Mouse (Mus musculus) right cerebral cortex, postnatal 25 days (tissue): ENCODE measurements around the gene Jph4.
A peak's percentile ranks its signal among the peaks of the same experiment; 100 is the strongest.

Experiments used
- DNase-seq: peaks from one replicate; pipeline ENCODE4 v3.0.0; 2022

Jph4 gene

DNA sequence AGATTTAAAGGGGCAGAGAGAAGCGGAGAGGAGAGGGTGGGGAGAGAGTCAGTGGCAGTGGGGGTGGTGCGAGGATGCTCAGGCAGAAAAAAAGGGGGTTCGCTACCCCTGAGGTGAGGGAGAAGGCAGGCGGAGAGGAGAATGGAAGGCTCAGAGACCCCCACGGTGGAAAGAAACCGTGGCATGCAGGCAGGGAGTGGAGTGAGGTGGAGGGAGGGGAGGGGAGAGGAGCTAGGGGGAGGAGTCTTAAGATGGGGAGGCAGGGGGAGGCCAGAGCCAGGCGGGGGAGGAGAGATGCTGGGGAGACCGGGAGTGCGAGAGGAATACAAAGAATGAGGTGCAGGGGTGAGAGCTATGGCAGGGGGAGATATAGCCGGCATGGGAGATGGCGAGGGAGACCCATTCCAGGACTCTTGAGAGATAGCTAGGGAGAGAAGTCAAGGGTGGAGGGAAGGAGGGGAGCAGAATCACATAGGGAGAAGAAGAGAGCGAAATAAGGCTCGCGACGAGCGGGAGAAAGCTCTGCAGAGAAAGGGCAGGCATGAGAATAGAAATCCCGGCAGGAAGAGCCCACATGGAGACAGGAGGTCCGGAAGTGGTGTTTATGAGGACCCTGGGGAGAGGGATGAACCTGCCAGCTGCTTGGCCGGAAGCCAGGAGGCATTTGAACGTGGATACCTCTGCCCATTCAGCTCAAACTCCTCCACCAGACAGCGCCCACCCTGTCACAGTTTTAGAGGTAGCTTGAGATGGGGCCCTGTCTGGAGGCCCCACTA lies at the start of gene Jph4:
Jph4 (minus strand) TSS at position 511 of the 776 bp plus-strand sequence.
- peak; percentile 79 for DNase-seq

DNA sequence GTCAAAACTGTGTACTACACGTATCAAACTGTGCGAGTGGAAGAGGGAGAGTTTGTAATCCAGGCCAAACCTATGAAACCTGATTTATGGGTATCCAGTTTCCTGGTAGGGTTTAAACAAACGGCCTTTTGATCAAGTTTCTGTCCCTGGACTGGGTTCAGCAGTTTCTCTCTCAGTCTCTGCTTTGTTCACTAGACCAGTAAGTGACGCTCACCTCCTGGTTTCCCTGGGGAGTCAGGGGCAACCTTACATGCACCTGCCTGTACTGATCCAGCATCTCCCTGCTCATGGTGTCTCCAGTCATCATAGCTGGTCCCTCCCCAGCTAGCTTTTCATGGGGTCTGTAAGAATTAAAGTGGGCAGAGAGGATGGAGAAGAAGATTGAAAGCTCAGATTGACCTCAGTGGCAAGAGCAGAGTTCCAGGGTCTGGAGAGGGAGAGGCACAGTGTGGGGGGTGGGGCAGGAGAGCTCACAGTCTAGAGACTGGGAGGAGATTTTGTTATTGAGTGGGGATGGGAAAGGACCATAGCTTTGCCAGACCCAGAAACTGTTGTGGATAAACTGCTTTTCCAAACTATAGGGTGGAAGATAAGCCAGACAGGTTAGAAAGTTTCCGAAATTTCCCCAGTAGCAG lies 47.6 kb upstream of the Jph4 start:
- no peak for DNase-seq

DNA sequence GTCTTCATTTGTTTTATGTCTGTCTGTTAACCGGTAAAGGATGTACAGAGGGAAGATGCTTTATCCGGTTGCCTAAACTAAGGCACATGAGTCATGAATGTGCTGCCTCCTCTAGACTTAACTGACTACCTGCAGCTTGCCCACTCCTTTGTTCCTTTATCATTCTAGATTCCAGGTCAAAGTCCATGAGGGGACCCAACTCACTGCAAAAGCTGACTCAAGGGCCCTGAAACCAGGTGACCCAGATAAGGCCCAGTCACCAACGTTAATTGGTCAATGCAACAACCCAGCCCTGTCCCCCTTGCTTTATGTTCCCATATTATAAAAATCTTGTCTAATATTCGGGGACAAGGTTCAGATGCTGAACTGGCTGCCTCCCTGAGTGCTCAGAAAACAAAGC lies 45.4 kb upstream of the Jph4 start:
- DNase-seq, result no peak

DNA sequence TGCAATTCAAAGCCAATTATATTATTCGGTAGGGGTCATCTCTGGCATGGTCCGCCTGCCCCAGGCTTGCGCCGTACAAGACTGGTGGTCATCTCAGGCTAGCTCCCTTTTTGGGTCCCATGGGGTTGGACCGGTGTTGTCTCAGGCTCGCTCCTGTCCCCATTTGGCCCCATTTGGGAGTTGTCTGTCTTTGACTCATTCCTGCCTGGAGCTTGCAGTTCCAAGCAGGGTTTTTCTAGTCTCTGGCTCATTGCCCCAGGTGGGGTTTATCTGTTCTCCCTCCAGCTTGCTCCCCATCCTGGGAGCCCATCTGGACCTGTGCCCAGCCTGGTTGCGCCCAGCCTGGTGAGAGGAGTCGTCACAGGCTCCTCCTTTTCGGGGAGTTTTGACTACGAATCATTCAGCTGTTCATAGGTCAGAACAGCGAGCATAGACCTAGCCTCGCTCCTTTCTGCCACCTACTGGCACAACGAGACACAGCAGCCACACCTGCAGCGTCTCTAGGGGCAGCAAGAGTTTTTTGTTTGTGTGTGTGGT lies 44.4 kb upstream of the Jph4 start:
- peak; percentile 69 for DNase-seq

DNA sequence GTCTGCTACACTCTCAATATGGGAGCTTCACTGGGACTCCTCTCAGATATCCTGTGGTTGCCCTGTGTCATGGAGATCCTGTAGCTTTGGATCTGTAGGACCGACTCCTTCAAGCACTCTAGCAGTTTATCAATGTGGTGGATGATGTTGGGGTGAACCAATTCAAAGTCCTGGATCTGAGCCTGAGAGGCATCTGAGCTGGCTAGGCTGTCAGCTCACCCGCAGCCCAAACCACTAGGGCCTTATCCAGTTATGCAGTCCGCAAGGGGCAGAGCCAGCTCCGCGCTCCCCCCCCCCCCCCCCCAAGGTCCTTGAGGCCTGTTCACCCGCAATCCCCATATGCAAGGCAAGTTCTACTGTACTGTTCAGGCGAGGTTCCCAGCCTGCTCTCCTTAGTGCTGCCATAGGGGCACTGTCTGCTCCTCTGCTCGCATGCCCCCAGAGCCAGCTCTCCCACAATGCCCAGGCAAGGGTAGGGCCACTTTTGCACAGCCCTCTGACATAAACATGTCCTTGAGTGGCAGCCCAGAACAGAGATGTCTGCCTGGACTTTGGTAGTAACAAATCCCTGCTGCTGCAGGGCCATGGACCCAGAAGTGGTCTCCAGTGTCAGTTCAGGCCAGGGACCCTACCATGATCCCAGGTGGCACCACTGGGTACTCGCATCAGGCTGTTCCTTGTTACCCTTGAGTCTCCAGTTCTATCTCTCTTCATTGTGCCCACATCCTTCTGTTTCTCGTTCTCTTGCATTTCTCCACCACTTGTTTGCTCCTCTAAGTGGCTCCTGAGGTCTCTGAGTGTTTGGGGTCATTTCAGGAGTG lies 43.7 kb upstream of the Jph4 start:
- no peak for DNase-seq

DNA sequence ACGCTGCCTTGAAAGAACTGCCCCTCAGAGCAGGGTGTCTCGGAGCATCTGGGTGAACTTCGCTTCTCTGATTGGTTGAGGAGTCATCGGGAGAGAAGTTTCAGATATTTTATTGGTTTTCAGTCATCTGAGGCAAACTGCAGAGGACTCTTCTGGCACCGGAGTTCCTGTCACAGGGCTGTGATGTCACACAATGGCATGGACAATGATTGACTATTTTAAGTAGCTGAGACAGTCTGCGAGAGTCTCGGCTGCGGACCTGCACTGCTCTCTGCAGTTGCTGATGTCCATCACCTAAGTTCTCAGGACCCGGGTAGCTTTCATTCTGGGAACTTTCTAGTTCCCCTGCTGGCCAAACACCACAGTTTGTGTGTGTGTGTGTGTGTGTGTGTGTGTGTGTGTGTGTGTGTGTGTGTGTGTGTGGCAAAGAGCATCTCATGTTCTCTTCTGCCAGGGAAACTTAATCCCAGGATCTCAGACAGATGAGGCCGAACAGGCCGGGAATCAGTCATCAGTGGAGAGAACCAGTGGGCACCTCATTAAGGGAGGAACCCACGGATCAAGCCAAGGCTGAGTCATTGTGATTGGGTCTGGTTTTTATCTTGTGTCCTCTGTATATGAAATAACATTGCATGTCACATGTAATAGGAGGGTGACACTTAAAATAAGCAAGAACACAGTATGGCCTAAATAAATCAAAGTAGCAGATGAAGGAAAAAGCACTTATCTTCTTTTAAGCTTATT lies 40.8 kb upstream of the Jph4 start:
- DNase-seq, result no peak

DNA sequence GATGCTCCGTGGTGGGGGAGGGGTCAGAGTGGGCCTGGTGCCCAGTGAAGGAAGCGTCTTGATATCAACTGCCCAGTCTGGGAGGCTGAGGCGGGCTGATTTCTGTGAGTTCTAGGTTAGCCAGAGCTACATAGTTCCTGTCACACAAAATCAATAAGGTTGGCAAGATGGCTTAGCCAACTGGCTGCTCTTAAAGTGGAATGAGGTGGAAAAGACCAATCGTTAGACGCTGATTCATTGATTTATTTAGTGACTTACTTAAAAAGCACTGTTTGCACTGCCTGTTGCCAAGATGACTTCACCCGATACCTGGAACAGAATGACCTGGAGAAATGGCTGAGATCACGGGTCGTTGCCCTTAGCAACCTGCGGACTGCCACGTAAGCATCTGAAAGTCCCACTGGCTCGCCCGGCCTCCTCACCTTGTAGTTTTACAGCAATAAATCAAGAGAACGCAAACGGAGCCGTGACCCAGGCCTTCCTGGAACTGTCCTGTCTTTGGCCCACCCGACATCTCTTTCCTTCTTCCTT lies 36.3 kb upstream of the Jph4 start:
- no peak for DNase-seq

DNA sequence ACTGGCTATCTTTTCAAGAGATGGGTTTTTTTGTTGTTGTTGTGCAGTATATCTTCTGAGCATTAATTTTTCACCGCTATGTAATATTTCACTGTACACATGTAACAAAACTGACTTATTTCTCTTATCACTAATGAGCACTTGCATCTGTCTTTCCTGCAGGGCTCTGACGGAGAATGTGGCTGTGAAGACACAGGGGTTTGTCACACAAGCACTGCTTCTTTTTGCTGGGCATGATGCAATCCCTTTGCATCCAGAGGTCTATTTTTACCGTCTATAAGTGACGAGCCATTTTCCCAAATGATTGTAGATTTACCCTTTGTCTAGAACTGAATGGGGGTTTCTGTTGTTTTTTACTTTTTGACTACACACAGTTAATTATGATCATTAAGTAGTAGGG lies 35.4 kb upstream of the Jph4 start:
- no peak for DNase-seq

DNA sequence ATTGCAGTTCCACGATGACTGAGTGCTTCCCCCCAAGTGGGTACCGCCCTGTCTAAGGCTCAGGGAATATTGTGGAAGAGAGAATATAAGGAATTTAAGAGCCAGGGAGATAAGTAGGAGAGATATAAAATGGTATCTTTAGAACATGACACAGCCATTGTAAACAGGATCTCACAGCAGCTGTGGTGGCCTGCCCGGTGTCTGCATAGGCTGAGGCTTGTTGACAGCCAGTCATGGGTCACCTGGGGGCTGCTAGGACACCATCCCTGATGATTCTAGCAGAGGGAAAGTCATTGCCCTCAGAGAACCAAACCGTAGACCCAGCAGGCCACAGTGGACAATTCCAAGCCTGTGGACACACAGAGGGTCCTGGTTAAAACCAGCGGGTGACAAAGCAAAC lies 34.2 kb upstream of the Jph4 start:
- DNase-seq, result no peak

DNA sequence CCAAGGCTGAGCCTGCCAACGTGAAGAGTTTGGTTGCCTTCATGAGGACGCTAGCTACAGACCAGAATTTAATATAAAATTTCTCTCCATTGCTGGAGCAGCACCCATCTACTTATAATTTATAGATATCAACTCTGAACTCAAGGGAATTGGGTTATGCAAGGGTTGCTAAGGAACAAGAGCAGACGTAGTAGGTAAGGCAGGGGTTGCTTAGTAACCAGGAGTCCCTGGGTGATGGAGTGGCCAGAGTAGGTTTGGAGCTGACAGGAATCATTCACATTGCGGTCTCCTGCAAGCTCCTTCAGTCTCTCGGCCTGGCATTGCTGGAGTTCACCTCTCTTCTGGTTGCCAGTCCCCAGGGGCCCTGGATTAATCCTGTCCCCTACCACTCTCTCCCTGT lies 32.3 kb upstream of the Jph4 start:
- no peak for DNase-seq

DNA sequence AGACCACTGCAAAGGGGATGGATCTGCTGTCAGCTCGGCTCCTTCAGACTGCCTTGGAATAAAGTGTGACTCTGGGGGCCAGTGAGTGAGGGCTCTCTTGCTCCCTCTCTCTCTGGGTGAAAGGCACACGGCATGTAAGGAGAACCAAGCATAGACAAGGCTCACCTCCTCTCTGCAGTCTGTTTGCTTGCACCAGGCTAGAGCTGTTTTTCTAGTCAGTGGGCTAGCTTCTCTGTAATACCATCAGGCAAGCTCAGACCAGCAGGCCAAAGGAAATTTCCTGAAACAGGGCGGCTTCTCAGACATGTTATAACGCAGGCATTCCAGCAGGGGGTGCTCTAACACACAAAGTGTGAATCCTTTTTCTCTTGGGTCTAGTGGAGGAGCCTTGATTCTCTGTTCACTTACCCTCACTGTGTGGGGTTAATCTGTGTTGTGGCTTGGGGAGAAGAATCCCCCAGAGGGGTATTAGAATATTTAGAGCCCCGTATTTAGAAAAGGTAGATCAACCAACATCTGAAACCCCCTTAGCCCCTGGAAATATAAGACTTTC lies 31.7 kb upstream of the Jph4 start:
- DNase-seq, result peak; percentile 65

DNA sequence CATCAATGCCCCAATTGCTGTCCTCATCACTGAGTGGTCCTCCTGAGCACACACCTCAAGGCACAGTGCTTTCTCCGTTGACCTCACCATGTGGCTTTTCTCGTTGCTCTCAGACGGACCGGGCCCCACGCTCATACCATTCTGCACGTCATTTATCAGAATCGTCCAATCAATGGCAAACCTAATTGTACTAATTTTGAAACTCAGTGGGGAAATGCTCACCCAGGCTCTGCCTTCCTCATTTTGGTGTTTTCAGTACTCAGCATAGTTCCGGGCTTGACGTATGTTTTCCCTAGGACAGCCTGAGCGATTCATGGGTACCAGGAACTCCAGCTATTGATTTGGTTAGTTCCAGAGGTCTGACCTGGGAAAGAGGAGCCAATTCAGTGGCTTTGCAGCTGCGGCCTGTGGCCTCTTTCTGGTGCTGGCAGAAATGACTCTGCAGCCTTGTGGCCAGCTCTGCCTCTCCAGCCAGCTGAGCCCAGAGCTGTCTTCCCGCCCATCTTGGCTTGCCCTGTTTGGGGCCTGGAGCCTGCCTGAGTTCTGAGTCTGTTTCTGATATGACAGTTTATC lies 30.2 kb upstream of the Jph4 start:
- DNase-seq, result no peak

DNA sequence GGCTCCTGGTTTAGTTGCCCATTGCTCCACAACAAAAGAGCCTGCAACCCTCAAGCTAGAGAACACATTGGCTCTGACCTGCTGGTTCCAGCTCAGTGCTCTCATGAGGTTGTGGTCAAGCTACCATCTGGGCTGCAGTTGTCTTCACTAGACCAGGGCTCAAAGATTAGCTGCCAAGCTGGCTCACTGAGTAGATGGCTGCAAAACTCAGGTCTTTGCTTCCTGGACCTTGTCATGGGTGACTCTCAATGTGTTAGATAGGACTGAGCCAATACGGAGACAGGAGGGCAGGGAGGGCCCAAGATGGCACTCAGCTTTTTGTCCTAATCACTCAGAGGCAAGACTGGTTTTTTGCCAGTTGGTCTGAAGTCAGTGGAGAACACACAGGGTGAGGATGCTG lies 29.6 kb upstream of the Jph4 start:
- no peak for DNase-seq

DNA sequence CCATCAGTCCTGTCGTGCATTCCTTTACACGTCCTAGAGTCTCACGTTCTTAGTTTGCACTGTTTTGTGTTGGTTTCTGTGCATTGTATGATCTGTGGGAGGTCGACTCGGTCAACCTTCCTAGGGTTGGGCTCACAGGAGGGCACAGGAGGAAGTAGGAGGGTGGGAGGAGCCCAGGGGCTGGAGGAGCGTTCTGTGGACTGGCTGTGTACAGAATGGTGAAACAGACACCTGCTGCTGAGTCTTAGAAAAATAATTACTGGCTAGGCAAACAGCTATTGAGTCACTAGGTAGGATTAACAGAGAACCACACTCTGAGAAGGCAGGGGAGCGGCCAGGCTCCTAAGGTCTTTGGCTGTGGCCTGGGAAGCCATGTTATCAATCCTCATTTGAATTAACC lies 22.6 kb upstream of the Jph4 start:
- no peak for DNase-seq

DNA sequence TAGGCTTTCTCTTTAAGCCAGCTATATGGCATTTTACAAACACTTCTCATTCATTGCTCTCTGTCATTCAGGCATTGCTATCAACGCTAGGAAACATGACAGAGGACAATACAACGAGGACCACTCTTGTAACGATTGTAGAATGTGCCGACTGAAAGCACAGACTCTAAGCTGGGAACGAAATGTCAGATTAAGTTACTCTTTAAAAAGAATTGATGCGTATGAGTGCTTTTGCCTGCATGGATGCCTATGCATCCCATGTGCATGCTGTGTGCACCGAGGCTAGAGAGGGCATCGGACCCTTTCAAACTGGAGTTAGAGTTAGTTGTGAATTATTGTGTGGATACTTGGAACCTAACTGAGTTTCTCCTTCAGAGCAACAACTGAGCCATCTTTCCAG lies 18.9 kb upstream of the Jph4 start:
- DNase-seq, result no peak

DNA sequence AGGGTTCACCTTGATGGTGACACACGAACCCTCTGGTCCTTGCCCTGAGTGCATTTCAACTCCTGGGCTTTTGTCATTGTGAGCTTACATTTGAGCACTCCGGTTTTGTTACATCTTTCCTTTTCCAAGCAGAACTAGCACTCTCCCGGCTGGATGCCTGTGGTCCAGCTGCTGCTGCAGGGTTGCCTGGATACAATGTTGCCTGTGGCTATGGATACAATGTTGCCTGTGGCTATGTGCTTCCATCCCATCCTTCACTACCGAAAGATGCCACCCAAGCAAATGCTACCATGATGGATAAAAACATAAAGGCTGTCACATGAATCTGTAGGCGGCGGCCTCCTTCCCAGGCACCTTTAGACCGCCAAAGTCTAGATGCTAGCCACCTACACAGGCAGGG lies 9.8 kb upstream of the Jph4 start:
- peak; percentile 30 for DNase-seq

DNA sequence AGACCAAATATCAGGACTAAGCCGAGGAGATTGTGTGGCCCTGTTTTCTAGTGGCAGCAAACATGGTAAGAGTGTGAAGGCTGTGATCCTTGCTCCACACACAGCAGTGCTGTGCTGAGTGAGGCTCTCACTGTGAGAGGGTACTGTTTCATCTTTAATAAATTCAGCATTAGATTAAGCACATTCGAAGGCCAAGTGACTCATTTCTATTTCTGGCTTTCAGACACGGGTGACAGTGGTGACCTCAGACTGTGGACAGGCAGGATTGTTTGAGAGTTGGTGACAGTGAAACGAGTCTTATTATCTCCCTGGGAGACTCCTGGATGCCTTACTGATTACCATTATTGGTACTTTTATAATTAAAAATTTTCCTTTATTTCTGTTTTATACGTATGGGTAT lies 9.0 kb upstream of the Jph4 start:
- DNase-seq, result no peak

DNA sequence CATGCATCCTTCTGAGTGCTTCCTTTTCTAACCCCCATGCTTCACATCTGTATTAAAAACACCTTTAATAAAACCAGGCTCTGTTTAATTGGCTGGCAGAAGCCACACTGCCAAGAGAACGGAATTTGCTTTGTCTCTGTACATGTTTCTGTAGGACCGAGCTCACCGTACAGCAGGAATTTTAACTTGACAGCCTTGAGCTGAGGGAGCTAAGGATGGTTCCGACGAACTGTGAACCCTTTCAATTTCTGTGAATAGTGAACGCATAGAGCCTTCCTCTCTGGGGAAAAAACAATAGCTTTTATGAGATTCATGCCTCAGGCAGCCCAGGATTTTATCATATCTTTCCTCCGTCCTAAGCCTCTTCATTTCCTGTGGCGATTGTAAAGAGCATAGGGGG lies 5.6 kb upstream of the Jph4 start:
- DNase-seq, result no peak

DNA sequence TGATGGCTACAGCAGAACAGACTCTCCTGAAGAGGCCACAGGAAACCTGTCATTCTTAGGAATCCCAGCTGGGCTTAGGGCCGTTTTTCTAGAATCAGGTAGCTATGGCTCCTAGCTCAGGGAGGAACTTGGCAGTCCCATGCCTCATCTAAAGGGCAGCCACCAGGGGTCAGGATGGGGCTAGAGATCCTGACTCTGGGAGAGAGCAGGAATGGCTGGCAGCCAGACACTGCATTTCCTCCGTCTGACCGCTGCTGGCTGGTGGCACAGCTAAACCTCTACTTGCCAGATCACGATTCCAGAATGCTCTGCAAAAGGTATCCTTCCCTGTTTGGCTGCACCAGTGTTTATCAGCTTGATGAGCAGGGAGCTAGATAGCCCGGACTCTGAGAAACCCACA lies 5.2 kb upstream of the Jph4 start:
- DNase-seq, result no peak

DNA sequence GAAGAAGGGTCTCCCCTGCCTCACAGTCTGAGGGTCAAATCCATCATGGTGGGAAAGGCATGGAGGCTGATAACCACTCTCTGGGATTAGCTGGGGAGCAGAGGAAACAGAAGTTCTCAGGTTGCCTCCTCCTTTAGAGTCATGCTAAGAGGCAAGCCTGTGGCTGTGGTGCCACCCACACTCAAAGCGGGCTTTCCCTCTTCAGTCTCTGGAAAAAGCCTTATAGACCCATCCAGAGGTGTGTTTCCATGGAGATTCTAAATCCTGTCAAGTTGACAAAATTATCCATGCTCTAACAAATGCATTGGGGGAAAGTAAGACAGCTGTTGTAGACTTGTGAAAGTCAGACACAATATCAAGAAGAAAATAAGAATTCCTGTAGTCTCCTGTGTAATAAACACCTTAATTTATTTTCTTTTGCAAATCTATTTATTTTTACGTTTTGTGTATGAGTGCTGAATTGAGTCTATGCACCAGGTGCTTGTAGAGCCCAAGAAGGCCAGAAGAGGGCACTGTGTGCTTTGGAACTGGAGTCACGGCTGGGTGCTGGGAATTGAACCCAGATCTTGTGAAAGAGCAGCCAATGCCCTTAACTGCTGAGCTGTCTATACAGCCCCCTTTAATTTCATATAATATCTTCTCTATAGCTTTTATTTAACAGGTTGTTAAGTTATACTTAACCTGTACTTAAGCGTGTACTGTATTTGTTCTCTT lies 2.8 kb upstream of the Jph4 start:
- DNase-seq, result no peak

DNA sequence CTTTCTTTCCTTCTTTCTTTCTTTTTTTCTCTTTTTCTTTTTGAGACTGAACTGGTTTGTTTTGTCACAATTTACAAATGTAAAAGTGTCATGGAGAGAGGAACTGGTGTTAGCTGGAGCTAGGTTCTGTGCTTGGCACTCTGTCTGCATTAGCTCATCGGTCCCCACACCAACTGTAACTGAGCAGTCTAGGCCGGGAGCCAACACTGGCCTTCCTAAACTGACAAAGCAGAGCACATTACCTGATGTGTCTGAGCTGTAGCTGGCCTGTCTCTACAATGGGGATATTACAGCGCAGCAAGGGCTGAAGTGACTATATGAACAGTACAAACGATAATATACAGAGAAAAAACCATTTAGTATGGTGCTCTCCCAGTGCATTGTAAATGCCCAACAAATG lies 2.1 kb upstream of the Jph4 start:
- DNase-seq, result no peak
